Mouse (Mus musculus) thymus, postnatal 25 days (tissue): ENCODE results near the gene Omd.
"Not testable (repeated sequence)": the region's sequence is repeated elsewhere in the genome, so short reads cannot be mapped to it uniquely, and the experiment has no call there.

Experiments
- DNase-seq: peaks from one replicate; pipeline ENCODE4 v3.0.0; 2022

The Omd gene

GRCm38 (mm10) chr13:49581541-49582530 is at the start of gene Omd:
Gene Omd, plus strand, starts transcription at chr13:49582462.
- no peak for DNase-seq

GRCm38 (mm10) chr13:49536946-49537345 is 45.3 kb upstream of the Omd start:
- DNase-seq = no peak

- DNase-seq = no peak
These were observed 43.6 kb upstream of the Omd start for GRCm38 (mm10) chr13:49538693-49539092.

GRCm38 (mm10) chr13:49544279-49544678 is 38.0 kb upstream of the Omd start, which contains the start of gene Aspn:
Gene Aspn, plus strand, starts transcription at chr13:49544443.
- no peak for DNase-seq

- DNase-seq = no peak
These were observed 36.6 kb upstream of the Omd start for GRCm38 (mm10) chr13:49545646-49546045.

- DNase-seq = no peak
These were observed 35.7 kb upstream of the Omd start for GRCm38 (mm10) chr13:49546517-49546916.

GRCm38 (mm10) chr13:49547563-49548150 is 34.6 kb upstream of the Omd start:
- DNase-seq = no peak

GRCm38 (mm10) chr13:49549616-49550015 is 32.6 kb upstream of the Omd start:
- no peak for DNase-seq

GRCm38 (mm10) chr13:49554519-49554918 is 27.7 kb upstream of the Omd start:
- DNase-seq = no peak

- DNase-seq = no peak
These were observed 26.1 kb upstream of the Omd start for GRCm38 (mm10) chr13:49556203-49556602.

GRCm38 (mm10) chr13:49556924-49557323 is 25.3 kb upstream of the Omd start:
- no peak for DNase-seq

GRCm38 (mm10) chr13:49559185-49559584 is 23.1 kb upstream of the Omd start:
- peak; percentile 5 for DNase-seq

GRCm38 (mm10) chr13:49560886-49561285 is 21.4 kb upstream of the Omd start:
- DNase-seq = no peak

- no peak for DNase-seq
These were observed 17.9 kb upstream of the Omd start for GRCm38 (mm10) chr13:49564347-49564746.

- no peak for DNase-seq
These were observed 11.9 kb upstream of the Omd start for GRCm38 (mm10) chr13:49570371-49570770.

GRCm38 (mm10) chr13:49571418-49571817 is 10.8 kb upstream of the Omd start:
- no peak for DNase-seq

GRCm38 (mm10) chr13:49583859-49584258 is 1.6 kb downstream of the Omd start:
- DNase-seq = no peak

- DNase-seq = no peak
These were observed 2.2 kb downstream of the Omd start for GRCm38 (mm10) chr13:49584307-49585005.

- DNase-seq = no peak
These were observed 3.8 kb downstream of the Omd start for GRCm38 (mm10) chr13:49586062-49586461.

GRCm38 (mm10) chr13:49602541-49602940 is 20.3 kb downstream of the Omd start:
- not testable (repeated sequence) for DNase-seq

GRCm38 (mm10) chr13:49603603-49604002 is 21.3 kb downstream of the Omd start:
- DNase-seq = no peak

GRCm38 (mm10) chr13:49607714-49608113 is 25.5 kb downstream of the Omd start, which contains the start of gene Ogn:
Gene Ogn, plus strand, starts transcription at chr13:49608046.
- no peak for DNase-seq

GRCm38 (mm10) chr13:49608589-49609322 is 26.5 kb downstream of the Omd start:
- DNase-seq = no peak
